Mouse (Mus musculus) E14TG2a.4 (cell line): Measurements from ENCODE around the gene St6galnac4.

Experiments
- H3K27me3 ChIP-seq: 2 replicates; pipeline ENCODE4 v1.6.1; 2014; ENCODE audit warnings: low read length, control low read depth; ENCODE audit not compliant: insufficient read depth
- H3K36me3 ChIP-seq: 2 replicates; pipeline ENCODE4 v1.6.1; 2014; ENCODE audit warnings: low read length, control low read depth; ENCODE audit not compliant: insufficient read depth
- H3K4me1 ChIP-seq: replicated peaks from 2 replicates; pipeline ENCODE4 v1.6.1; 2014; ENCODE audit warnings: low read depth, low read length, control low read depth
- H3K4me3 ChIP-seq: replicated peaks from 2 replicates; pipeline ENCODE4 v1.5.1; 2014; ENCODE audit warnings: mild to moderate bottlenecking, low read length
- H3K9me3 ChIP-seq: 2 replicates; pipeline ENCODE4 v1.6.1; 2014; ENCODE audit warnings: low read length, control low read depth
- CTCF ChIP-seq: conservative IDR thresholded peaks from 2 replicates; pipeline ENCODE4 v1.5.1; 2014; ENCODE audit warnings: low read length
- NANOG ChIP-seq: IDR thresholded peaks from 2 replicates; pipeline ENCODE4 v1.6.1; 2014; ENCODE audit warnings: borderline replicate concordance, low read length, mixed read lengths
- POU5F1 ChIP-seq: IDR thresholded peaks from 2 replicates; pipeline ENCODE4 v1.6.1; 2014; ENCODE audit warnings: low read length, borderline replicate concordance

St6galnac4 gene

GRCm38 (mm10) chr2:32633660-32634059 lies 46.8 kb downstream of the St6galnac4 start:
- peaks cover 58% of the 10 kb centered on the region for H3K36me3 ChIP-seq
- peaks cover 66% of the 10 kb centered on the region for H3K4me1 ChIP-seq
- H3K4me3 ChIP-seq = no peak overlapping the region
- no peaks in the 10 kb centered on the region for H3K27me3 ChIP-seq
- TF ChIP-seq CTCF = no peak
- no peak for TF ChIP-seq NANOG
- TF ChIP-seq POU5F1 = no peak
- H3K9me3 ChIP-seq = no peaks in the 10 kb centered on the region

- Histone ChIP-seq H3K4me3 (no peak overlapping the region), H3K9me3 (no peaks in the 10 kb centered on the region), H3K36me3 (peaks cover 58% of the 10 kb centered on the region), H3K27me3 (no peaks in the 10 kb centered on the region), H3K4me1 (peaks cover 58% of the 10 kb centered on the region)
- TF ChIP-seq CTCF (no peak), NANOG (no peak), POU5F1 (no peak)
Measured at GRCm38 (mm10) chr2:32634277-32635105, 47.6 kb downstream of the St6galnac4 start.

- no peak for TF ChIP-seq POU5F1
- no peak for TF ChIP-seq CTCF
- no peak for TF ChIP-seq NANOG
- peaks cover 45% of the 10 kb centered on the region for H3K36me3 ChIP-seq
- no peaks in the 10 kb centered on the region for H3K27me3 ChIP-seq
- no peaks in the 10 kb centered on the region for H3K9me3 ChIP-seq
- peaks cover 44% of the 10 kb centered on the region for H3K4me1 ChIP-seq
- no peak overlapping the region for H3K4me3 ChIP-seq
Measured at GRCm38 (mm10) chr2:32636617-32637016, 49.7 kb downstream of the St6galnac4 start.

- peaks cover 38% of the 10 kb centered on the region for H3K4me1 ChIP-seq
- peak overlapping the region; percentile 63 for H3K4me3 ChIP-seq
- no peaks in the 10 kb centered on the region for H3K9me3 ChIP-seq
- no peaks in the 10 kb centered on the region for H3K27me3 ChIP-seq
- peaks cover 34% of the 10 kb centered on the region for H3K36me3 ChIP-seq
- no peak for TF ChIP-seq NANOG
- no peak for TF ChIP-seq POU5F1
- no peak for TF ChIP-seq CTCF
Measured at GRCm38 (mm10) chr2:32637778-32638281, 50.9 kb downstream of the St6galnac4 start.

- no peaks in the 10 kb centered on the region for H3K27me3 ChIP-seq
- no peak for TF ChIP-seq CTCF
- TF ChIP-seq POU5F1 = no peak
- TF ChIP-seq NANOG = no peak
- H3K4me1 ChIP-seq = peaks cover 33% of the 10 kb centered on the region
- H3K4me3 ChIP-seq = no peak overlapping the region
- peaks cover 16% of the 10 kb centered on the region for H3K36me3 ChIP-seq
- no peaks in the 10 kb centered on the region for H3K9me3 ChIP-seq
Measured at GRCm38 (mm10) chr2:32639632-32640031, 52.7 kb downstream of the St6galnac4 start.

GRCm38 (mm10) chr2:32640550-32641051 lies 53.7 kb downstream of the St6galnac4 start:
- no peak overlapping the region for H3K4me3 ChIP-seq
- no peaks in the 10 kb centered on the region for H3K9me3 ChIP-seq
- H3K27me3 ChIP-seq = no peaks in the 10 kb centered on the region
- peaks cover 42% of the 10 kb centered on the region for H3K4me1 ChIP-seq
- 0 out of 2 replicates have a peak, but pooled peaks cover 6% of the 10 kb centered on the region for H3K36me3 ChIP-seq
- TF ChIP-seq POU5F1 (no peak), NANOG (no peak), CTCF (no peak)

GRCm38 (mm10) chr2:32641810-32642209 lies 54.9 kb downstream of the St6galnac4 start:
- TF ChIP-seq POU5F1 (no peak), NANOG (no peak), CTCF (no peak)
- Histone ChIP-seq H3K9me3 (no peaks in the 10 kb centered on the region), H3K27me3 (no peaks in the 10 kb centered on the region), H3K4me3 (no peak overlapping the region), H3K4me1 (peaks cover 49% of the 10 kb centered on the region), H3K36me3 (0 out of 2 replicates have a peak, but pooled peaks cover 4% of the 10 kb centered on the region)

- H3K4me1 ChIP-seq = peaks cover 50% of the 10 kb centered on the region
- no peaks in the 10 kb centered on the region for H3K27me3 ChIP-seq
- no peaks in the 10 kb centered on the region for H3K9me3 ChIP-seq
- H3K36me3 ChIP-seq = no peaks in the 10 kb centered on the region
- H3K4me3 ChIP-seq = 0 out of 2 replicates have a peak overlapping the region, but pooled peaks have one; percentile 7
- no peak for TF ChIP-seq POU5F1
- TF ChIP-seq NANOG = no peak
- no peak for TF ChIP-seq CTCF
Measured at GRCm38 (mm10) chr2:32642813-32643212, 55.9 kb downstream of the St6galnac4 start.
